Mouse (Mus musculus): ENCODE data around the gene Usp28. TPM values are rescaled to one million over a fixed set of nuclear protein-coding genes. Genes with fewer than 3 reads are reported as not detected.
"Not testable (repeated sequence)": the region's sequence is repeated elsewhere in the genome, so short reads cannot be mapped to it uniquely, and the experiment has no call there.

The Usp28 gene
- polyA plus RNA-seq (2017; shearing (Covaris generic)) = 10 to 100 TPM; 23.7 to 41.2 (median 37.0) TPM

DNA sequence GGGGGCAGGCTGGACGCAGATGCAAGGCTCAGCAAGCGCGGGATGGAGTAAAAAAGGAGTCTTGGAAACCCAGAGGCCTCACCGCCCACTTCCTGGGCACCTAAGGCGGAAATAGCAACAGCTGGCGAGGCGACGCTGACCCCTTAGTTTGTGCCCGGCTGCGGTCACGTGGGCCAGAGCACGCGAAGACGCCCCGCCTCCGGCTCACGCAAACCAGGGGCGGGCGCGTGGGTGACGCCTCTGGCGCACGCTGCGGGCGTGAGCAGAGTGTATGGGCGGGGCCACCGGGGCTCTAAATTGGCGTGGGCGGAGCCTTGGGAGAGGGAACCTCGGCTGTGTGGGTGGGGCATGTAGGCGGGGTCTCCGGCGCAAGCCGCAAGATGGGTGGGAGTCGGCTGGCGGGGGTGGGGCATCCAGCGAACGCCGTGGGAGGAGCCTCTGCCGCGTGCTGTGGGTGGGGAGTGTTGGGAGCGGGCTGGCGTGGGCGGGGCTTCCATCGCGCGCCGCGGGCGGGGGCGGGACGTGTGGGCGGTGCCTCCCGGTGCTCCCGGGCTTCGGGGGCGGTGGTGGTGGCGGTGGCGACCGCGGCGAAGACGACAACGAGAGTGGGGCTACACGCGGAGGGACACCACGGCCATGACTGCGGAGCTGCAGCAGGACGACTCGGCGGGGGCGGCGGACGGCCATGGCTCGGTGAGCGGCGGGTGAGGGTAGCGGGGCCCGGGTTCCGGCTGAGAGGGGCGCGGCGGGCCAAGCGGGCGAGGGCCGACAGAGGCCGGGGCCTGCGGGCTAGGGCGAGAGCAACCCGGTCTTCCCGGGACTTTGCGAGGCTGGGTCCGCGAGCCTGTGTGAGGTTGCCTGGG, at the start of gene Usp28:
TSS of gene Usp28 (plus strand) at position 531 of the 863 bp plus-strand sequence.
- ATAC-seq = peak; percentile 82

DNA sequence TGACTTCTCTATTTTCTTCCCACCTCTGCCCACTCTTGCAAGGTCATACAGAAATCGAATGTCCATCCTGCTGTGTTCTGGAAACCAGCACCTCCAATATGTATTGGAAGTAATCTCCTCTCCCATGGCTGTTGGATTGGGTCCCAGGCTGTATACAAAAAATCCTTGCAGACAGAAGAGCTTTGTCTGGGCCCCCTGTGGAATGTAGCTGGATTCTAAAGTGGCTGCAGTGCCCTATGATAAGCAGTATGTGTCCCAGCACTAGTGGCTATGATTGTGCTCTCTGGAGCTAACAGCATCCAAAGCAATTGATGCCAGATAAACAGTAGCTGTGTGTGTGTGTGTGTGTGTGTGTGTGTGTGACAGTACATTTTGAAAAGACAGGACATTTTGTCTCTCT, 42.8 kb upstream of the Usp28 start:
- ATAC-seq = no peak

DNA sequence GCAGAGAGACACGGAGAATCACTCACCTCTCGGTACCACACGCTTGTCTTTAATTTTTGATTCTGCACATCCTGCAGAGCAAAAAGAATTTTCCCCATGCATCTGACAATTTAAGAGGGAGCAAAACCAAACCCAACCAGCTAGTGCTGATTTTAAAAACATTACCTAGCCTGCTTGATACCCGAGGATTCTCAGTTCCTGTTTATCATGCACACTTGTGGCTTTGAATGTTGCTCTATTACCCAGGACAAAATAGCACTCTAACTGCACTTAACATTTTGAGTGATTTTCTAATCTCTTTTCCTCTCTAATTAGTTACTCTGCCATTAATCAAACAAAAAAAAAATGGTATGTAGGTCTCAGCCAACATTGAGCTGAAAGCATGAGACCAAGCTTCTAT, 37.6 kb upstream of the Usp28 start:
- no peak for ATAC-seq

GRCm38 (mm10) chr9:48961314-48961713, 23.9 kb upstream of the Usp28 start:
- no peak for ATAC-seq

GRCm38 (mm10) chr9:48962131-48962530, 23.0 kb upstream of the Usp28 start:
- ATAC-seq = no peak

- ATAC-seq = peak; percentile 54
Measured at GRCm38 (mm10) chr9:48964587-48965040, 20.6 kb upstream of the Usp28 start, which contains the start of gene Htr3b. TSS of gene Htr3b (minus strand) at chr9:48964990.

GRCm38 (mm10) chr9:48972494-48972893, 12.7 kb upstream of the Usp28 start:
- no peak for ATAC-seq

DNA sequence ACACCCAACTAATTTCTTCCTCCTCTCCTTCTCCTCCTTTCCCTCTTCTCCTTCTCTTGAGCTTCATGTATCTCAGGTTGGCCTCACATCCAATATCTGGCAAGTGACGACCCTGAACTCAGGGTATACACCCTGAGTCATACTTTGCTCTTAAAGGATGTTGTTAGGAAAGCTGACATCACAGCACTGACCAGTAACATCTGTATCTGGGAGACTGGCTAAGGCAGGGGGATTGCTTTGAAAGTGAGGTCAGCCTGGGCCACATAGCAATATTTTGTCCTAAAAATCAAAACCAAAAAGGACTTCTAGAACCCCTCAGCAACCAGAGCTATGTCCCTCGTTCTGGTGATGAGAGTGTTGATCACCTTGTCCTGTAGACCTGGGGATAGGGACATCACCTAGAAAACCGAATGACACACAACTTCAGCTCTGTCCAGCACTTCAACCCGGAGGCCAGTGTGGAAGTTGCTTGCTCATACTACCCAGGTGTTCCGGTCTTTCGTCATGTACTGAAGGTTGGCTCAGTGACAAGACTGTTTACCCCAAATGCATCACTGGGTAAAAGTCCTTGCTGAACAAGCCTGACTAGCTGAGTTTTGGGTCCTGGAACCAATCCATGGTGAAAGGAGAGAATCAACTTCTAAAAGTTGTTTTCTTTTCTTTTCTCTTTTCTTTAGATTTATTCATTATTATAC, 8.4 kb upstream of the Usp28 start:
- no peak for ATAC-seq

DNA sequence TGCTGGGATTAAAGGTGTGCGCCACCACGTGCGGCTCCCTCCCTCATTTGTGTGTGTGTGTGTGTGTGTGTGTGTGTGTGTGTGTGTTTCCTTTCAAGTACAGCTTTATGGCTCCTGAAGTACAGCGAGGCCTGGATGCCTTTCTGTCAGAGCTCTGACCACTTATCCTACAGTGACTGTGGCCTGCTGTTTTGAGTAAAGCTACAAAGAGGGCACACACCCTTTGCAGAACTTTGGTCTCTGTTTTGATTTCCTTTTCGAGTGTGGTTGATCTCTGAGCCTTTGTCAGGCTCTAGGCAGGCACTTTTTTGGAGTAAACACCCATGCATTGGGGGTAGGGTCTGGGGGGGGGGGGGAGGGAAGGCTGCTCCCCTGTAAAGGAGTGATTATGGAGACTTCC, 4.8 kb upstream of the Usp28 start:
- ATAC-seq = no peak

- no peak for ATAC-seq
Measured at GRCm38 (mm10) chr9:48980781-48981180, 4.4 kb upstream of the Usp28 start.

- no peak for ATAC-seq
Measured at GRCm38 (mm10) chr9:48981827-48982226, 3.3 kb upstream of the Usp28 start.

- not testable (repeated sequence) for ATAC-seq
Measured at GRCm38 (mm10) chr9:48983801-48984200, 1.4 kb upstream of the Usp28 start.

DNA sequence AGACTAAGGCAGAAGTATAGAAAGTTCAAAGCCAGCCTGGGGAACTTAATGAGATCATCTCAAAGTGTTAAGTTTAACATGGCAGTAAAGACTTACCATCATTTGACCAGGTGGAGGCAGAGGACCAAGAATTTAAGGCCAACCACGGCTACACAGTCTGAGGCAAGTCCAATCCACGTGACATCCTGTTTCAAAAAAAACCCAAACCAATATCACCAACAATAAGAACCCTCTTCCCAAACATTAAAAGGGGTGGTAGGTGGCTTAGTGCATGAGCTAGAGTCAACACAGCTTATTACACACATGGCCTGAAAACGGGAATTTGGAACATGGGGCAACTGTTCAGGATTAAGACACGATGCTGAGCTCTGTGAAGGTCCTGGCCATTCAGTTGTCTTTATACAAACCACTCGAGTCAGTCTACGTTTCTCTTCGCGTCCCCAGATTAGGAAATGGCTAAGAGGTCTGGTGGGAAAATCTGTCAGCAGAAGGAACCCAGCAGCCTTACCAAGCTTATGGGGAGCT, 793 bp upstream of the Usp28 start:
- peak; percentile 27 for ATAC-seq

DNA sequence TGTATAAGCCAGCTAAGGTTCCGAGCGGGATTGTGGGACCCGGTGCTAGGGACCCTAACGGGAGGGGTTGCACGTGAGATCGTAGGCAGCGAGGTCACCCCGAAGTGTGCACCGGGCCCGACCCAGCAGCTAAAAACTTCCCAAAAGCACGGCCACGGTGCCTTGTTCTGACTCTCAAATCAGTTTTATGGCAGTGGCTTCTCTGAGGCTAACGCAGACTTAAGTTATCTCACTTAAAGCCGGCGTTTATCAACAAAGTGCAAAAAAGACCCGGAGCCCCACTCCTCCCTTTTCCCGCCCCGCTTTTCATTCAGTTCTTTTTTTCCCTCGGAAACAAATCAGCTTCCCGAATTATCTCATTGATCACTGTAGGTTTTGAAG, 523 bp downstream of the Usp28 start:
- ATAC-seq = peak; percentile 0

DNA sequence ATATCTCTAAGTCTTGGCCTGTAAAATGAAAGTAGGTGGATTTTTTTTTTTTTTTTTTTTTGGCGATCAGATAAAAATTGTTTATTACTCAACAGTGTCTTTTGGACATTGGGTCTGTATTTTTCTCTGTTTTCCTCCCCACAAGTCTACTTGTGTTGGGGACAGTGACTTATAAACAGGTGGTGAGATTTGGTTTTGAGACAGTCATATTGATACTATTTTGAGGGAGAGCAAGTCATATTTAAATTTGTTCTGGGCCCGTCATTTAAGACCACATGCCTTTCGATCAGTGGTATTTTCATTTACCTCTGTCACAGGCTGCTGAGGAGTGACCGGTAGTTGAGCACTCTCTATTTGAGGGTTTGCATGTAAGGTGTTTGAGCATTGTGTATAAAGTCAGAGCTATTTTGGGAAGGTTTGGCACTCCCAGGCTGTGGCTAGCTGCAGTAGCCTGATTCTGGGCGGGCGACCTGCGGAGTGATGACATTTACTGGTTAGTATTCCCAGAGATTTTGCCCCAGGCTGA, 1.5 kb downstream of the Usp28 start:
- ATAC-seq = no peak

DNA sequence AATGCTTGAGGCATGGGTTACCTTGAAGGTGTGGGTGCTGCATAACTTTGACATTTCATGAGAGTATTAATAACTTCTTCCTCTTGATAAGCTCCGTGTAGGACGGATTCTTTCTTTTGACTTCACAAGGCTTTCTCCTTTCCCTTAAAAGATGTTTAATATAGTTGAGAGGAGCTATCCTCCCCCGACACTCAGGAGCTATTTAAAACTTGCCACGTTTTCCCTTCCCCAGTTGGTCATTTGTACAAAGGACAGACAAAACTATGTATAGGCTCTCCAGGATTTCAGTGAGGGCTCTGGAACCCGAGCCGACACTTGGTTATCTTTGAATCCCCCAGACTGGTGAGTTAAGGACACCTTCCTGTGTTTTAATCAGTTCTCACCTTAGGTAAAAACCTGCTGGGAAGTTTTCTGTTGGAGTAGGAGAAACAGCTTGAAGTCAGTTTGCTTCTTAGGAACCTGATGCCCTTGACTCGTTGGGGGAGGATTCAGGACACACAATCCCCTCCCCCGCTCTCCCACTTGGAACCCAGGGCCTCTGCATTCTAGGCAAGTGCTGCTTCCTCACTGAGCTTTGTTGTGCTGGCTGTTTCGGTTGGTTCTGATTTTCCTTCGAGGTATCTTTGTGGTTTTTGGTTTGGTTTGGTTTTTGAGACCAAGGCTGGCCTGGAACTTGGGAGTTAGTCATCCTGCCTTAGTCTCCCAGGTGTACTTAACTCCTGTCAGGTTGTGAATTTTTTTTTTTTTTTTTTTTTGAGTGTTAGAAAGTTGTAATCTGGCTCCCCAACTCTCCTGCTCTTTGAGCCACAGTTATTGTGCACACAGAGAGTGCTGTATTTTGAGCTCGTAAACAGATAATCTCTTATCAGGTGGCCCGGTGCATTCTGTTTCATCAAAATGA, 2.3 kb downstream of the Usp28 start:
- no peak for ATAC-seq

- ATAC-seq = no peak
Measured at GRCm38 (mm10) chr9:48991671-48992070, 6.5 kb downstream of the Usp28 start.

DNA sequence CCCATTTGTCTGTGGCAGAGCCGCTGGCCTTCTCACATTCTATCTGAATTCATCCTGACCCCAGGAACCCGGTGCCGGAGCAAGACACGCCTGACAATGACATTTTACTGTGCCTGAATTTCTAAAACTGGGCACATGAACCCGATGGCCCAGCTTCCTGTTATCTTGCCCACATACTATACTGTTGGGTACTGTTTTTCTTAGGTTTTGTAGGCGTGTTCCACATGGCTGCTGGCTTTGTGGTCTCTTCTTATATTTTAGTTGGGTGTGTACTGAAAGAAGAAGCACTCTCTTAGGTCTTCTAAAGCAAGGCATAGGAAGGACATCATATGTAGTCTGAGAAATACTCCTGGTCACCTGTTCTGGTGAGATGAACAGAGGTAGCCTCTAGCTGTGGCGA, 9.6 kb downstream of the Usp28 start:
- ATAC-seq = no peak

DNA sequence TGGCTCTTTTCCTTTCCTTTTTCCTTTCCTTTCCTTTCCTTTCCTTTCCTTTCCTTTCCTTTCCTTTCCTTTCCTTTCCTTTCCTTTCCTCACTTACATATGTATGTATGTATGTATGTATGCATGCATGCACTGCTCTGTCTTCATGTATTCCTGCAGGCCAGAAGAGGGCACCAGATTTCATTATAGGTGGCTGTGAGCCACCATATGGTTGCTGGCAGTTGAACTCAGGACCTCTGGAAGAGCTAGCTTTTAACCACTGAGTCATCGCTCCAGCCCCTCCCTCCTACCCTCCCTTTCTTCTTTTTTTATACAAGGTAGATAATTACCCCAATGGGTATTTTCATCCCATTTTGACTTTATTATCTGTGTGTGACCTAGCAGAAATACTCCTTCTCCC, 10.6 kb downstream of the Usp28 start:
- ATAC-seq = no peak

GRCm38 (mm10) chr9:48999256-48999655, 14.1 kb downstream of the Usp28 start:
- no peak for ATAC-seq

- ATAC-seq = no peak
Measured at GRCm38 (mm10) chr9:49015824-49016223, 30.6 kb downstream of the Usp28 start.

DNA sequence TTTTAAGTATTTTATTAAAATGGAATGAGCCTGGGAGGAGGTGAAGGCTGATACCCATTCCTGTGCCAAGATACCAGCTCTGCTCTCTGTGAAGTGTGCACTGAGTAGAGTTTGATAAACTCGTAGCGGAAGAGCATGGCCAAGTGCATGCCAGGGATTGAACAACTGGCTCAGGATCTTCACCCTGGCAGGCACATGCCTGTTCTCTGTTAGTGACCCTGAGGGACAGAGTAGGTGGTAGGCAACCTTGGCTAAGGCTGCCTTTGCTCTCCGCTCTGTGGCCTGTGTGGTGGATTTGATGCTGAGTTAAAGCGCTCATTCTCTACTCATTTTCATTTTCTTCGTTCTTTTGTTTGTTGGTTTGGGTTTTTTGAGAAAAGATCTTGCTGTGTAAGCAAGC, 36.1 kb downstream of the Usp28 start:
- no peak for ATAC-seq
